Mouse (Mus musculus): ENCODE measurements at regions not wholly inside any gene's neighbourhood (a gene's known extent, or its start where the extent isn't known, plus 50 kb on each side); places are given as distances from the start of the nearest gene placed in this dataset.
A peak's percentile ranks its signal among the peaks of the same experiment; 100 is the strongest.

DNA sequence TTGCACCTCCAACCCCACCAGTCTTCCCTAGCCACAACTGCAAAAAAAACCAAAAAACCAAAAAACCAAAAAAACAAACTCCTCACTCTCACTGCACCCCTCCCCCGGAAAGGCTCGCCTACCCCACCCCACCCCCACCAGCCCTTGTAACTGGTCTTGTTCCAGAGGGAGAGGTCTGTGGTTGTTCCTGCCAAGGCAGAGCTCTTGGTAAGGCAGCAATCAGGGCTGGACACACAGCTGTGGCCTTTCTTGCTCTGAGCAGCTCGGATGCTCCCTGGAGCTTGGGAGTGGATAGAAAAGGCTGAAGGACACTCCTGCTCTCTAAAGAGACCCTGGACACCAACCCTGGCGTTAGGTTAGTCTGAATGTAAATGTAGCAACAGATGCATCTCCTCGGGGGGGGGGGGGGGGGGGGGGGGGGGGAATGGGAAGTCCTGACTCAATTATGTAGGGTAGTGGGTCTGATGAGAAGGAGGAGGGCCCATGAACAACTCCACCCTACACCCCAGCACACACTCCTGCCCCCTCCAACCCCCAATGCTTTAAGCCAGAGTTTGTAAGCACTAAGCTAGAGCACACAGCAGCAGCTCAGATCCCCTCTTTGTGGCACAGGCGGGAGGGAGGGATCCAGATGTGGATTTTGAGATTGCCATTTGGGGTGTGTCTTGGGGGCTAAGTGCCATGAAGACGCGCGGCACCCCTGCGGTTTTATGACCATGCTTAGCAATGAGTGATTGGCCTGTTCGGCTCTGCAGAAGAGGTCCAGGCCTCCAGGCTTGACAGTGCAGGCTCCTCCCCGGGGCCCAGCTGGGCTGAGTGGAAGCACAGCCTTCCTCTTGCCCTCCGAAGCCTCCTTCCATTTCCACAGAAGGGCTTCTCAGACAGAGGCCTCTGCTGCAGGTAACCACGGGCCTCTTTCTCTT lies 121.0 kb upstream of the Dynlrb2 start:
- peak; percentile 65 for DNase-seq
- intact Hi-C loops (cut with DNase I; ENCODE audit: low total_unique reads): no loop called here

DNA sequence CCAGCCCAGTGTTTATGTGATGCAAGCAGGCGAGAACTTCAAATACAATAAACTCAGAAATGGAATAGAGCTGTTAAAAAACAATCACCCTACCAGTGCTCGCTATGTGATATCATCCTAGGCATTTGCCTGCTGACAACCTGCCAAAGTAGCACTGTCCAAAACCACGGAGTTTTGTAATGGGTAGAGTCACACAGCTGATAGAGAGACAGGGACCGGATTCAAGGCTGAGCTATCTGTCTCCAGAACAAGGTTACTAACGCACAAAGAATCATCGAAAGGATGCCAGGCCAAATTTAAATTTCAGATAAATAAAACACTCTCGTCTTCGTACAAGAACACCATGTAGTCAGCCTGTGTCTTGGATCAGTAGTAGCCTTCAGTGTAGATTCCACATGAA lies 121.7 kb upstream of the Dynlrb2 start:
- intact Hi-C loops (cut with DNase I; ENCODE audit: low total_unique reads): no loop called here
- DNase-seq: peak; percentile 57

GRCm38 (mm10) chr8:116380601-116381000 lies 124.2 kb upstream of the Dynlrb2 start:
- DNase-seq: no peak
- intact Hi-C loops (cut with DNase I; ENCODE audit: low total_unique reads): no loop called here

DNA sequence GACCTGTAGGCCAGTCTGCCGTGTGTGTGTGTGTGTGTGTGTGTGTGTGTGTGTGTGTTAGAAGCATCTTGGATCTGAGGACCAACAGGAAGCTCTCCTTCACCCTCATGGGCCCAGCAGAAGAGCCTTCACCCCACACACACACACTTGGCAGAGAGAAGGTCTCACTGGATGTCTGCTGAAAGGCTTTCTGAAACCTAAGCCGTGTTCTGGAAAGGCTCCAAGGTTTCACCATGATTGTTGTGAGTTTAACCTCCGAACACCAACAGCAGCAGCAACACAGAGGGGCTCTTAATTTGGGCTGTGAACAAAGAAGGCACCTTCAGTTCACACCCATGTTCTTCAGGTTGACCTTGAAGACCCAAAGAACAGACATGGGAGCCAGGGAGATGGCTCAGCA lies 124.9 kb upstream of the Dynlrb2 start:
- intact Hi-C loops (cut with DNase I; ENCODE audit: low total_unique reads): no loop called here
- no peak for DNase-seq

DNA sequence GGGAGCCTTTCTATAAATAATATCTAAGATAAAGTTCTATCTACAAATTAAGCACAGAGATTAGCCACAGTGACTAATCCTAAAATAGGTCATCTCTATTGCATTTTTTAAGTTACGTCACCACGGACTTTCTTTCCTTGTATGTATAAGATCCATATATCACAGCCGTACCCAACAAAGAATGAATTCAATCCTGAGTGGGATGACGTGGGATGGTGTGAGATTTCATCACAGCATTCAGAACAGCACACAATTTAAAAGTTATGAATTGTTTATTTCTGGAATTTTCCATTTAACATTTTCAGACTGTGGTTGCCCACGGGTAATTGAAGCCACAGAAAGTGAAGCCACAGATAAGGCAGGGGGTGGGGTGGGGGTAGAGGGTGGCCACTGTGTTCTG lies 129.0 kb upstream of the Dynlrb2 start:
- DNase-seq: no peak
- intact Hi-C loops (cut with DNase I; ENCODE audit: low total_unique reads): no loop called here

DNA sequence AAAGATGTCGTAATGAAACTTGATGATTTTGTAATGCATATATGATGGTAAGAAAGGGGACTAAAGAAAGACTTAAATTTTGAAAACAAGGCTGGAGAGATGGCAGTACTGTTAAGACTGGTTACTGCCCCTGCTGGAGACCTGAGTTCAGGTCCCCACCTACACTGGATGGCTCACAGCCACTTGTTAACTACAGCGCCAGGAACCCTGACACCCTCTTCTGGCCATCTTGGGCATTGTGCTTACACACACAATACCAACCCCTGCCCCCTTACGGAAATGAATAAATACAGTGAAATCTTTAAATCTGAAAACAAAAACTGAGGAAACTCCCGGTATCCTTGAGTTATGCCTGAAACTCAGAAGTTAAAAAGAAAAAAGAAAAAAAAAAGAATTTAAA lies 131.7 kb upstream of the Dynlrb2 start:
- no peak for DNase-seq
- intact Hi-C loops (cut with DNase I; ENCODE audit: low total_unique reads): no loop called here

DNA sequence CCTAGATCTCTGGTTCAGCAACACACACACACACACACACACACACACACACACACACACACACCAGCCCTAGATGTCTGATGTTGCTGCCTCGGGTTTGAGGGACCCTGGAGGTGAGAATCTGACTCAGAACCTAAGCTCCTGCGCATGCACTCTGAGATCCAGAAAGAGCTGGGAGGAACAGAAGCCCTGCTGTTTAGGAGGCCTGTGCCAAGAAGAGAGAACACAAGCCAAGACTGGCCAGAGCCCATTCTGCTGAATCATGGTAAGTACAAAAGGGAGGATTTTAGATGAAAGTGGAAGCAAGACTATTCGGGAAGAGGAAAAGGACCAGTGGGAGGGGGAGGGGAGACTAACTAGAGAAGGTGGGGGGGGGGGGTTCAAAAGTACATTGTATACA lies 132.2 kb upstream of the Dynlrb2 start:
- intact Hi-C loops (cut with DNase I; ENCODE audit: low total_unique reads): no loop called here
- peak; percentile 76 for DNase-seq

- intact Hi-C loops (cut with DNase I; ENCODE audit: low total_unique reads): no loop called here
- DNase-seq: no peak
These were observed 132.7 kb upstream of the Dynlrb2 start for GRCm38 (mm10) chr8:116372056-116372455.

DNA sequence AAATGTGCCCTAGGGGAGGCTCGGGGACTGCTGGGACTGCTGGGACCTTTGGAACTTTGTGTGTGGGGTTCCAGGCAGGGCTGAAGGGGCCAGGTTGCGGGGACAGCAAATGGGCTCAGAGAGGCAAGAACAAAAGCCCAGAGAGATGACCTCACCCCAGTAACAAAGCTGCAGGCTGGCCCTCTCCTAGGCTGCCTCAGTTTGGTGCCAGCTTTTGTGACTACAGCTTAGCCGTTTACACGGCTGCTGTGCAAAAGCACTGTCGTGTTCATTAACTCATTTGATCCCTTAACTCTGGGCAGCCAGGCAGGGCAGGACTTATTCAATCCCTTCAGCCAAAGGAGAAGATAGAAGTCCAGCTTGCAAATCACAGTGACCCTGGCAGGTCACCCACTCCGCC lies 137.3 kb upstream of the Dynlrb2 start:
- intact Hi-C loops (cut with DNase I; ENCODE audit: low total_unique reads): no loop called here
- peak; percentile 15 for DNase-seq

- intact Hi-C loops (cut with DNase I; ENCODE audit: low total_unique reads): no loop called here
- DNase-seq: no peak
These were observed 138.1 kb upstream of the Dynlrb2 start for GRCm38 (mm10) chr8:116366706-116367105.

DNA sequence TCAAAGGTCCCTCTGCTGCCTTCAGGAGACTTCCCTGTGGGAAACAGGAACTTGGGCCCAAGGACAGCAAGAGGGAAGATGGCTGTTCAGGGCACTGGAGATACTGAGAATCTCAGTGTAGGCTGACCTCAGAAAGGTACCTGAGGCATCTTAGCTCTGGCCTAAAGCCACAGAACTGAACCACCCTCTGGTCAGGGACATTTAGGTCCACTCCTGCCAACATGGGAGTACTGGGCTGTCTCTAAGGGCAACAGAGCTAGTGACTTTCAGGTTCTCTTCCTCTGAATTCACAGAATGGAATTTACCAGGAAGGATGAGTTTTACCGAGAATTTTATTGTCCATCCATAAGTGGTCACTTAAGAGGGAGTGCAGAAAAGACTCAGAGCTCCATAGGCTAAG lies 140.0 kb upstream of the Dynlrb2 start:
- DNase-seq: no peak
- intact Hi-C loops (cut with DNase I; ENCODE audit: low total_unique reads): no loop called here

DNA sequence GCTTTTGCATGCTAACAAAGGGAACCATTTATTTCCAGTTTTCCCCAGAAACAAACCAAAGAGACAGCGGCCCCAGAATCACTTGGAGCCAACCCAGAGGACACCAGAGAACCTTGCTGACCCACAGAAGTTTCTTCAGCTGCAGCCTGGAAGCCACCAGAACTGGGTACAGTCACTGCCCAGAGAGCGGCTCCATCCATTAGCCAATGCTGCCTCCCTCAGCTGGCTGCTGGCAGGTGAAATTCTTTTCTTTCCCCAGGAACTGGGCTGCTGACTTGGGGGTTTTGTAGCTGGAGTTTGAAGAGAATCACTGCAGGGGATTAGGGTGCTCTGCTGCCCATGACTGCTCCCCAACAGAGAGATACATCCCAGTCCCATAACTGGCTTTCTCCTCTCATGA lies 140.6 kb upstream of the Dynlrb2 start:
- intact Hi-C loops (cut with DNase I; ENCODE audit: low total_unique reads): no loop called here
- no peak for DNase-seq

DNA sequence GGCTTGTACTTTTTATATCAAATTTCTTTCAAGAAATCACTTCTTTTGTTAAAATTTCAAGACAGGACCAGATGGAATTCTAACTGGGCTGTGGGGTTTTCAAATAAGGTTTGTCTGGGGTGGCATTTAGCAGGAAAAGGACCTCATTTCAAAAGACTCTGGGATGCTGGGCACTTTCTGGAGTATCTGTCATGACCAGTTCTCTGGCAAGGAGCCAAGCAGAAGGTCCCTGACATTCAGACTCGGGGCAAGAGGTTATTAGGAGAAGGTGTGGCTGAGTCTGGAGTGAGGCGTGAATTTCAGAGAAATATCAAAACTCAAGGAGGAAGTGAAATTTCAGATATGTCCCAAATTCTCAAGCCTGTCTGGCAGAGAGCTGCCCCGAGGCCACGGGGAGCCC lies 142.4 kb upstream of the Dynlrb2 start:
- intact Hi-C loops (cut with DNase I; ENCODE audit: low total_unique reads): no loop called here
- DNase-seq: no peak

GRCm38 (mm10) chr8:116359761-116360160 lies 145.0 kb upstream of the Dynlrb2 start:
- DNase-seq: no peak
- intact Hi-C loops (cut with DNase I; ENCODE audit: low total_unique reads): no loop called here

DNA sequence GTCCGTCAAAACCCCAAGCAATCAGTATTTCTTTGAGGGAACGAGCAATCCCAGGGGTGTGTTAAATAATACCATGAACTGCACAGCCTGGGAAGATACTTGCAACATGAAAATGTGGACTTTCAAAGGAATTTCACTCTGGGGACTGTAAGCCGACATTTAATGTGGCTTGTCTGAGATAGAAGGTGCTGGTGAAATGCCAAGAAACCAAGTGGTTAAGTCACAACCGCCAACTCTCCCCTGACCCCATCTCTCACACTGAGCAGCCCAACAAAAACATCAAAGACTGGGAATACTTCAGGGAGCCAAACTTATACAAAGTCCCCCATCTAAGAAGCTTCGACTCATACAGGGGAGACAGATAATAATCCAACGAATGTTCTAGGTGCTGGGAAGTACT lies 150.0 kb upstream of the Dynlrb2 start:
- no peak for DNase-seq
- intact Hi-C loops (cut with DNase I; ENCODE audit: low total_unique reads): no loop called here

- intact Hi-C loops (cut with DNase I; ENCODE audit: low total_unique reads): no loop called here
- DNase-seq: no peak
These were observed 150.9 kb upstream of the Dynlrb2 start for GRCm38 (mm10) chr8:116353911-116354310.

DNA sequence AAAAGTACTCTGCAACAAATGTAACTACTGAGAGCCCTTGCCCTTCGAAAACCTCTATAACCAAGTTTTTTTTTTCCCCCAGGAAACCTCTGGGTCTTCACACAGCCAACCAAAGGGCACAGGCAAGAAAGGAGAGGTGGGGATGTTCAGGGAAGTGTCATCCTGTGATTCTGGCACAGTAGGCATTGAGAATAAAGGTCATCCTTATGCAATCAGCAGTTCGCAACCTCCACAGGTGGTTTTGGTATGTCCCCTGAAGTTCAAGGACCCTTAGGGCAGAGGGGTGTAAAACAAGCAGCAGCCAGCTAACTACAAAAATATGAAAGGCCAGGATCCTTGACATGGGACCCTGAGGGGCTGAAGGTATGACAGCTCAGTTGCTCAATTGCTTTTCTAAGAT lies 152.1 kb upstream of the Dynlrb2 start:
- no peak for DNase-seq
- intact Hi-C loops (cut with DNase I; ENCODE audit: low total_unique reads): no loop called here

DNA sequence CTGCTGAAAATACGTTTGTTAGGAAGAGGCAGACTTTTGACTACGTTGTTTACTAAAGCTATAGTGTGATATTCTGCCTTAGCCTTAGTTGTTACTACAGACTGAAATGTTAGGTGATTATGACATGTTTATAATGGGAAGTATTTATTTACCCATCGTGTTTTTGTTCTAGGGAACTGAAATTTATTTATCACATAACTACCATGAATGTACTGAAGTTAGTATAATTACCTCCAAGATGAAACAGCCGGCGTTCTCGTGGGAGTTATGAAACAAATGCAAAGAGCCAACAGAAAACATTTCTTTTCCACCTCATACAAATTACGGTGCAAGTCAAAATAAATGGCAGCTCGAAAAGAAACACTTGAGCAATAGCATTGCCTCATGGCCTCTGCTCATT lies 155.8 kb upstream of the Dynlrb2 start:
- intact Hi-C loops (cut with DNase I; ENCODE audit: low total_unique reads): no loop called here
- DNase-seq: no peak

- intact Hi-C loops (cut with DNase I; ENCODE audit: low total_unique reads): no loop called here
- no peak for DNase-seq
These were observed 157.8 kb upstream of the Dynlrb2 start for GRCm38 (mm10) chr8:116346990-116347389.

DNA sequence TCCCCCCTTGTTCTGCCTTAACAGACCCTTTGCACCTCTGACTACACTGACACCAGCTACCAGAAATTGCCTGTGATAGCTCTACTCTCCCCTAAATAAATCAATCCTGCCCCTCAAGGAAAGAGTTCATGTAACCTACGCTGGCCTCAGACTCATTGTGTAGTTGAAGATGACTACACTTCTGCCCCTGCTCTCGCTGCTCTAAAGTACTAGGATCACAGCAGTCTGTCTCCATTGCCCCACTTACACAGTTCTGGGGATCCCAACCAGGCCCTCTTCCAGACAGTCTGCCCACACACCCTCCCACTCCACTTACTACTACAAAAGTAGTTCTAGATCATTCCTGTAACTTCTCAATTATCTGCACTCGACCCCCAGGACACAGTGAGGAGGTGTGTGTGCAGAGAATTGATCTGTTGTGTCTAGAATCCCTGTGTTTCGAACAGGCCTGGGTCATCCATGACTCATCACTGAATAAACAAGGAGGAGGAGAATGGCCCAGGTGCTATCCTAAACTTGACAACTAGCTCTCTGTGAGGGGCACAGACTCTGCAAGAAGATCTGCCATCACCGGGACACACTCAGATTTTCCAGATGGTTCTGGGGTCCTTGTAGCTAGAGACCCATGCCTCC lies 160.1 kb upstream of the Dynlrb2 start:
- intact Hi-C loops (cut with DNase I; ENCODE audit: low total_unique reads): no loop called here
- DNase-seq: no peak

GRCm38 (mm10) chr8:116343534-116343933 lies 161.2 kb upstream of the Dynlrb2 start:
- DNase-seq: no peak
- intact Hi-C loops (cut with DNase I; ENCODE audit: low total_unique reads): no loop called here
